Mouse (Mus musculus) adrenal gland, adult 2 months (tissue): ENCODE measurements at regions not wholly inside any gene's neighbourhood (a gene's known extent, or its start where the extent isn't known, plus 50 kb on each side); places are given as distances from the start of the nearest gene placed in this dataset.
A peak's percentile ranks its signal among the peaks of the same experiment; 100 is the strongest.

Experiments used
- DNase-seq: peaks from one replicate; pipeline ENCODE4 v3.0.0; 2021

GRCm38 (mm10) chr13:116795041-116795440, 230.3 kb downstream of the Parp8 start:
- DNase-seq, result no peak

- no peak for DNase-seq
Measured at GRCm38 (mm10) chr13:116781616-116782015, 243.7 kb downstream of the Parp8 start.

GRCm38 (mm10) chr13:116765491-116765890, 259.8 kb downstream of the Parp8 start:
- DNase-seq, result no peak

- DNase-seq, result no peak
Measured at GRCm38 (mm10) chr13:116759912-116760311, 265.4 kb downstream of the Parp8 start.

GRCm38 (mm10) chr13:116740825-116741224, 284.5 kb downstream of the Parp8 start:
- DNase-seq, result no peak

GRCm38 (mm10) chr13:116723361-116724153, 301.8 kb downstream of the Parp8 start:
- no peak for DNase-seq

- DNase-seq, result peak; percentile 54
Measured at GRCm38 (mm10) chr13:116714809-116715208, 310.5 kb downstream of the Parp8 start.

- DNase-seq, result peak; percentile 60
Measured at GRCm38 (mm10) chr13:116711866-116712593, 313.3 kb downstream of the Parp8 start.

GRCm38 (mm10) chr13:116711148-116711865, 314.0 kb downstream of the Parp8 start:
- DNase-seq, result peak; percentile 35

GRCm38 (mm10) chr13:116709671-116710070, 315.7 kb downstream of the Parp8 start:
- no peak for DNase-seq

- DNase-seq, result no peak
Measured at GRCm38 (mm10) chr13:116708846-116709245, 316.5 kb downstream of the Parp8 start.

GRCm38 (mm10) chr13:116708456-116708780, 316.9 kb downstream of the Parp8 start:
- DNase-seq, result no peak

GRCm38 (mm10) chr13:116707621-116708455, 317.5 kb downstream of the Parp8 start:
- DNase-seq, result no peak

GRCm38 (mm10) chr13:116706401-116707330, 318.7 kb downstream of the Parp8 start:
- DNase-seq, result no peak

GRCm38 (mm10) chr13:116705611-116706386, 319.5 kb downstream of the Parp8 start:
- no peak for DNase-seq

- no peak for DNase-seq
Measured at GRCm38 (mm10) chr13:116688714-116689113, 336.6 kb downstream of the Parp8 start.
